Mouse (Mus musculus) limb, embryonic 13.5 days (tissue): ENCODE measurements around the gene Ciita. TPM values are rescaled to one million over a fixed set of nuclear protein-coding genes. Genes with fewer than 3 reads are reported as not detected.

ENCODE experiments used
- ATAC-seq: fragments of 200-750 bp; cut with Nextera tagmentation; 2 replicates; pipeline ENCODE4 v1.8.0; 2017; ENCODE audit warnings: low read depth, moderate number of reproducible peaks, moderate TSS enrichment; ENCODE audit not compliant: low FRiP score
- H3K27ac ChIP-seq: fragments of 300-500 bp; sonication (generic); 2 replicates; pipeline ENCODE4 v1.5.1; 2015; ENCODE audit warnings: inconsistent platforms, mild to moderate bottlenecking, moderate library complexity
- H3K27me3 ChIP-seq: fragments of 300-500 bp; sonication (generic); 2 replicates; pipeline ENCODE4 v1.6.1; 2015; ENCODE audit warnings: mild to moderate bottlenecking, inconsistent platforms
- H3K36me3 ChIP-seq: fragments of 300-500 bp; sonication (generic); 2 replicates; pipeline ENCODE4 v1.6.1; 2015; ENCODE audit warnings: inconsistent platforms, mild to moderate bottlenecking, moderate library complexity
- H3K4me1 ChIP-seq: fragments of 300-500 bp; sonication (generic); 2 replicates; pipeline ENCODE4 v1.6.1; 2015; ENCODE audit warnings: inconsistent platforms
- H3K4me2 ChIP-seq: fragments of 300-500 bp; sonication (generic); replicated peaks from 2 replicates; pipeline ENCODE4 v1.6.1; 2015; ENCODE audit warnings: inconsistent platforms, mild to moderate bottlenecking, moderate library complexity
- H3K4me3 ChIP-seq: fragments of 300-500 bp; sonication (generic); 2 replicates; pipeline ENCODE4 v1.5.1; 2015; ENCODE audit warnings: moderate library complexity, mild to moderate bottlenecking, inconsistent platforms
- H3K9ac ChIP-seq: fragments of 300-500 bp; sonication (generic); 2 replicates; pipeline ENCODE4 v1.6.1; 2015; ENCODE audit warnings: mild to moderate bottlenecking, inconsistent platforms
- H3K9me3 ChIP-seq: fragments of 300-500 bp; sonication (generic); 2 replicates; pipeline ENCODE4 v1.6.1; 2016; ENCODE audit warnings: inconsistent platforms
- WGBS: fragments of 180-500 bp; shearing (Covaris S2); methylation state at CpG from one replicate; pipeline ENCODE4 v1.1.7; 2015; 5-methylcytosine and 5-hydroxymethylcytosine counted together
- polyA plus RNA-seq: library from polyadenylated mRNA; unstranded; fragments of >200 nt; fragmentation: Nextera tagmentation; extraction: Ambion mirVana; gene quantifications from 2 replicates; pipeline ENCODE4 v1.2.1, GENCODE M21; 2015

The Ciita gene
- polyA plus RNA-seq, 1 experiment from 2014 or later, result 0.37 TPM

GRCm38 (mm10) chr16:10451906-10452305 is 28.0 kb upstream of the Ciita start:
- Histone ChIP-seq H3K9ac (no peak overlapping the region), H3K4me2 (no peak overlapping the region), H3K9me3 (no peaks in the 10 kb centered on the region), H3K36me3 (no peaks in the 10 kb centered on the region), H3K4me3 (no peak overlapping the region), H3K4me1 (peaks cover 22% of the 10 kb centered on the region), H3K27me3 (no peaks in the 10 kb centered on the region), H3K27ac (no peak overlapping the region)
- no peak for ATAC-seq
- 90% methylated on average over 2 of the region's 2 CpGs for WGBS

DNA sequence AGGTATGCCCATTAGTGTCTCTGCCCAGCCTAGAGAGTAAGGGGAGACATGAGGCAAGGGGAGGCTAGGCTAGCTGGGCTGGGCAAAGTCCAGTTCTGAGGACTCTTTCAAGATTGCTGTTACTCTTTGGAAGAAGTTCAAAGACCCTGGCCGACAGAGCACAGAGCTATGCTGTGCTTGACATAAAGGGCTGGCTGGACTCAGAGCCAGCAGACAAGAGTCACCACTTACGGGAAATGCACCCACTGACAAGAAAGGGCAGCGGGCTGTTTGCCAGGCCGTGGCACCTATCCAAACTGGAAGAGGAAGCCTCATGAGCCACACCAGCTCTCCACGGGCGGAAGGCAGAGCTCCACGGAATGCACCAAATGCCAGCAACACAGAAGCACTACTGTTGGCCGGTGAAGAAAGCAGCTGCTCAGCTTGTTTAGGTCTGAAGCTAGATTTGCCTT is 27.4 kb upstream of the Ciita start:
- no peak for ATAC-seq
- Histone ChIP-seq H3K4me1 (peaks cover 18% of the 10 kb centered on the region), H3K9me3 (no peaks in the 10 kb centered on the region), H3K4me2 (no peak overlapping the region), H3K36me3 (no peaks in the 10 kb centered on the region), H3K4me3 (no peak overlapping the region), H3K27me3 (no peaks in the 10 kb centered on the region), H3K9ac (no peak overlapping the region), H3K27ac (no peak overlapping the region)
- WGBS, result 78% methylated on average over 8 of the region's 8 CpGs

DNA sequence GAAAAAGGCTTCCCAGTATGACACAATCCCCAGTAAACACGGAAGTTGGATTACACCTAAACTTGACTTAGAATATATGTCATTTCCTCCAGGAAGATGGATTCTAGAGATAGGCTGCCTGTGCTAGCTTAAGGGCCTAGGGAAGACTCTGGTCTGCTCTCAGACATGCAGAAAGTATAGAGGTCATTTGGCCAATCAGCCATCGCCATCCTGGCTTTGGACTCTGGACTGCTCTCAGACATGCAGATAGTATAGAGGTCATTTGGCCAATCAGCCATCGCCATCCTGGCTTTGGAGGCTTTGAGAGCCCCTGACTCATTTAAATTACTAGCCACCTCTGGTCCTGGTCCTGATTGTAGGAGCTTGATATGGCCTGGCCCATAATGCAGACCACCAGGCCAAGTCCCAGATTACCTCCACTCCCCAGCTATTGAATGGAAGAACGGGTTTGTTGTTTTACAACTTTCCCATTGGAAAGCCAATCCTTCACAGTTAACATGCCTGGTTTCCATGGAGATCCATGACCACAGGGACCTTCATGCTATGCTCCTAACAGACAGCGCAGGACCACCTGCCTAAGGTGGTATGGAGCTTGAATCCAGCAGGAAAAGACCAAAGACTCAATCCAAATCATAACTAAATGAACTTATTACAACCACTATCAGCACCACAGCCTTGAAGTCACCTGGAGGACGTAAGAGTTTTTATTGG is 25.8 kb upstream of the Ciita start:
- Histone ChIP-seq H3K27ac (no peak overlapping the region), H3K4me3 (no peak overlapping the region), H3K9ac (no peak overlapping the region), H3K4me1 (peaks cover 12% of the 10 kb centered on the region), H3K27me3 (no peaks in the 10 kb centered on the region), H3K36me3 (no peaks in the 10 kb centered on the region), H3K4me2 (no peak overlapping the region), H3K9me3 (no peaks in the 10 kb centered on the region)
- no peak for ATAC-seq
- 36% methylated on average over 6 of the region's 6 CpGs for WGBS

GRCm38 (mm10) chr16:10454583-10454974 is 25.3 kb upstream of the Ciita start:
- H3K27ac ChIP-seq, result no peak overlapping the region
- H3K27me3 ChIP-seq, result no peaks in the 10 kb centered on the region
- H3K36me3 ChIP-seq, result no peaks in the 10 kb centered on the region
- no peak overlapping the region for H3K4me2 ChIP-seq
- no peaks in the 10 kb centered on the region for H3K9me3 ChIP-seq
- no peak overlapping the region for H3K9ac ChIP-seq
- 6% methylated on average over 3 of the region's 3 CpGs for WGBS
- no peak overlapping the region for H3K4me3 ChIP-seq
- no peak for ATAC-seq
- peaks cover 12% of the 10 kb centered on the region for H3K4me1 ChIP-seq

- Histone ChIP-seq H3K27ac (no peak overlapping the region), H3K4me1 (0 out of 2 replicates have a peak, but pooled peaks cover 7% of the 10 kb centered on the region), H3K9me3 (no peaks in the 10 kb centered on the region), H3K9ac (no peak overlapping the region), H3K4me3 (no peak overlapping the region), H3K27me3 (no peaks in the 10 kb centered on the region), H3K36me3 (no peaks in the 10 kb centered on the region), H3K4me2 (no peak overlapping the region)
- ATAC-seq, result no peak
- 74% methylated on average over 2 of the region's 2 CpGs for WGBS
These were observed 19.7 kb upstream of the Ciita start for GRCm38 (mm10) chr16:10460188-10460587.

- no peak for ATAC-seq
- H3K27ac ChIP-seq, result no peak overlapping the region
- H3K36me3 ChIP-seq, result no peaks in the 10 kb centered on the region
- H3K4me2 ChIP-seq, result no peak overlapping the region
- no peak overlapping the region for H3K4me3 ChIP-seq
- no peaks in the 10 kb centered on the region for H3K9me3 ChIP-seq
- WGBS, result 85% methylated on average over 2 of the region's 2 CpGs
- no peaks in the 10 kb centered on the region for H3K27me3 ChIP-seq
- H3K4me1 ChIP-seq, result 0 out of 2 replicates have a peak, but pooled peaks cover 6% of the 10 kb centered on the region
- H3K9ac ChIP-seq, result no peak overlapping the region
These were observed 18.7 kb upstream of the Ciita start for GRCm38 (mm10) chr16:10461178-10461577.

DNA sequence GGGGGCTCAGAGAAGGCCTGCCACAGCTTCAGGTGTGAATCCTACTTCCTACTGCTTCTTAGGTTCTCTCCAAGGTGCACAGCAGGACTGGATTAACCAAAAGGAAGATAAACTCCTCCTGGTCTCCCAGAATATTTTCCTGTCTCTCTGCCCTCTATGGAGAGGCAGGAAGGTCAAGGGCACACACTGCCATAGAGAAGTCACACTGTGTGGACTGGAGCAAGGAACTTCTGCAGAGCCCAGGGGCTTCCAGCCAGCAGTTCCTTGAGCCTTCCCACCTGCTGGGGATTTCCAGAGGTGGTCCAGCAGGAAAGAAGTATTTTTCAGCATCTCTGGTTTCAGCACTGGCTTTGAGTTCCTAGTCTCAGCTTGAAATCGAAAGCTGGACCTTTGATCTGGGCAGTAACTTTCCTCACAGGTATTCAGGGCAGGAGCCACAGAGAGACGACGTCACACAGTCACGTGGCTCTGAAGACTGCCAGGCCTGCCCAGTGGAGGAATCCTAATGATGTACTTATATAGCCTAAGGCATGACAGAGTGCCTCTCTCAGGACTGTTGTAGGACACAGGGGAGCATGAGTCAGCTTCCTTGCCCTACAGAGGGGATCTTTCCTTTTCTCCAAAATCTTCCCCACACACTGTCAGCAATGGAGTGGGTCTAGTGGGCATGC is 14.7 kb upstream of the Ciita start:
- 9% methylated on average over 4 of the region's 4 CpGs for WGBS
- H3K9me3 ChIP-seq, result no peaks in the 10 kb centered on the region
- no peak overlapping the region for H3K27ac ChIP-seq
- H3K4me3 ChIP-seq, result no peak overlapping the region
- ATAC-seq, result no peak
- no peak overlapping the region for H3K9ac ChIP-seq
- H3K36me3 ChIP-seq, result no peaks in the 10 kb centered on the region
- 0 out of 2 replicates have a peak, but pooled peaks cover 6% of the 10 kb centered on the region for H3K4me1 ChIP-seq
- H3K4me2 ChIP-seq, result no peak overlapping the region
- no peaks in the 10 kb centered on the region for H3K27me3 ChIP-seq

- Histone ChIP-seq H3K4me3 (no peak overlapping the region), H3K4me1 (0 out of 2 replicates have a peak, but pooled peaks cover 6% of the 10 kb centered on the region), H3K27ac (no peak overlapping the region; the same call in 1 of the 2 replicates), H3K36me3 (no peaks in the 10 kb centered on the region), H3K4me2 (no peak overlapping the region), H3K9me3 (no peaks in the 10 kb centered on the region), H3K9ac (no peak overlapping the region), H3K27me3 (no peaks in the 10 kb centered on the region)
- 30% methylated on average over 11 of the region's 11 CpGs for WGBS
- no peak for ATAC-seq
These were observed 12.3 kb upstream of the Ciita start for GRCm38 (mm10) chr16:10467391-10468107.

DNA sequence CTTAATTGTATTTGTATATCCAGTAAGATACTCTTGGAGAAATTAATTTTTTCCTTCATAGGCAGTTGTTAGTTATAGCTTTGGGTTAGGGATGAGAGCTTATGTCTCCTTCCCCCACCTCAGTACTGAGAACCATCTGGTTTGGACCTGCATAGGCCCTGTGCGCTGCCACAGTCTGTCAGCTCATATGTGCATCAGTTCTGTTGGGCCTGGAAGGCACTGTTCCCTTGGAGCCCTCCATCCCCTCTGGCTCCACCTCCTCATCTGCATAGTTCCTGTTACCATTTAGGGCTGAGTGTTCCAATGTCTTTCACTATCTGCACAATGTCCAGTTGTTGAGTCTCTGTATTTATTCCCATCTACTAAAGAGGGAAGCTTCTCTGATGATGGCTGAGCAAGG is 11.7 kb upstream of the Ciita start:
- no peaks in the 10 kb centered on the region for H3K27me3 ChIP-seq
- no peaks in the 10 kb centered on the region for H3K36me3 ChIP-seq
- no peak for ATAC-seq
- H3K9me3 ChIP-seq, result no peaks in the 10 kb centered on the region
- H3K4me2 ChIP-seq, result no peak overlapping the region
- 0 out of 2 replicates have a peak, but pooled peaks cover 6% of the 10 kb centered on the region for H3K4me1 ChIP-seq
- WGBS, result 82% methylated on average over 1 of the region's 1 CpGs
- H3K9ac ChIP-seq, result no peak overlapping the region
- no peak overlapping the region for H3K27ac ChIP-seq
- no peak overlapping the region for H3K4me3 ChIP-seq

DNA sequence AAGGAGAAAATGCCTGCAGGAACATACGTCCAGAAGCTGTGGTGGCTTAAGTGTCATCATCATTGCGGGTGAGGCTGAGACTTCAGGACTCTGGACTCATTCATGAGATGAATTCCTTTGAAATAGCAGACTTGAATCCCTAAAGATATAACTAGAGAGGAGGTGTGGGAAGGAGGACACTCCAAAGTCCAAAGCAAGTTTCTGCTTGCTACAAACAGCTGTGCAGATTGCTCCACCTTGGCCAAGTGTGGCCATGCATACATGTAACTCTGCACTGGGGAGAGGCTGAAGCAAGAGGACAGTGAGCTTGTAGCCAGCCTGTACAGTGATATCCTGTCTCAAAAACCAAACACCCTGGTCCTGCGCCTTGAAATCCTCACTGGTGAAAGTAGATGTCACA is 7.9 kb upstream of the Ciita start:
- no peak overlapping the region for H3K9ac ChIP-seq
- no peak overlapping the region for H3K27ac ChIP-seq
- no peak for ATAC-seq
- no peaks in the 10 kb centered on the region for H3K4me1 ChIP-seq
- H3K4me3 ChIP-seq, result no peak overlapping the region
- no peak overlapping the region for H3K4me2 ChIP-seq
- 93% methylated on average over 3 of the region's 3 CpGs for WGBS
- H3K27me3 ChIP-seq, result no peaks in the 10 kb centered on the region
- H3K9me3 ChIP-seq, result no peaks in the 10 kb centered on the region
- H3K36me3 ChIP-seq, result no peaks in the 10 kb centered on the region

GRCm38 (mm10) chr16:10474956-10475355 is 4.9 kb upstream of the Ciita start:
- 70% methylated on average over 3 of the region's 3 CpGs for WGBS
- Histone ChIP-seq H3K27ac (no peak overlapping the region), H3K4me2 (no peak overlapping the region), H3K36me3 (no peaks in the 10 kb centered on the region), H3K4me3 (no peak overlapping the region), H3K27me3 (no peaks in the 10 kb centered on the region), H3K9ac (no peak overlapping the region), H3K9me3 (no peaks in the 10 kb centered on the region; the same call in 1 of the 2 replicates), H3K4me1 (no peaks in the 10 kb centered on the region)
- ATAC-seq, result no peak

DNA sequence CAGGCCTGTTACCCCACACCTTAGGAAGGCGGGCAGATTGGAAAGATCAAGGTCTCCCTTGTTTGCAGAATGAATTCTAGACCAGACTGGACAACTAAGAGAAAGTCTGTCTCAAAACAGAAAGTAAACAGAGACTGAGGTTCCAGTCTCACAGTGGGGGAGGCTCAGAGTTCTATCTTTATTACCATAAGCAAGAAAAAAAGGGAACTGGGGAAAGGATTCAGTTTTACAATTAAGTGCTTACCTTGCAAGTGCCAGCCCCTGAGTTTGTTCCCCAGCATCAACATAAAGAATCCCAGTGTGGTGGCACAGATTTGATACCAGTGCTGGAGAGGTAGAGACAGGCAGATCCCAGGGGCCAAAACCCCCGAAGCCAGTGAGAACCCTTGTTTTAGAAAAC is 3.9 kb upstream of the Ciita start:
- 70% methylated on average over 2 of the region's 2 CpGs for WGBS
- no peak overlapping the region for H3K4me2 ChIP-seq
- ATAC-seq, result no peak
- H3K9ac ChIP-seq, result no peak overlapping the region
- H3K4me3 ChIP-seq, result no peak overlapping the region
- no peaks in the 10 kb centered on the region; the same call in 1 of the 2 replicates for H3K9me3 ChIP-seq
- no peaks in the 10 kb centered on the region for H3K4me1 ChIP-seq
- no peak overlapping the region for H3K27ac ChIP-seq
- H3K27me3 ChIP-seq, result no peaks in the 10 kb centered on the region
- no peaks in the 10 kb centered on the region for H3K36me3 ChIP-seq
